Mouse (Mus musculus) embryonic fibroblast, embryonic 13.5 days (primary cell): ENCODE measurements at regions not wholly inside any gene's neighbourhood (a gene's known extent, or its start where the extent isn't known, plus 50 kb on each side); places are given as distances from the start of the nearest gene placed in this dataset.

Experiments used
- CTCF ChIP-seq: IDR thresholded peaks from 2 replicates; pipeline ENCODE4 v1.5.1; 2011; ENCODE audit warnings: mild to moderate bottlenecking, control low read depth, low read length, moderate library complexity, borderline replicate concordance; ENCODE audit not compliant: insufficient read depth
- POLR2A ChIP-seq: IDR thresholded peaks from 2 replicates; pipeline ENCODE4 v1.6.1; 2011; ENCODE audit warnings: low read depth, mild to moderate bottlenecking, control low read depth, low read length, moderate library complexity

- TF ChIP-seq POLR2A (no peak), CTCF (no peak)
Observed at GRCm38 (mm10) chr5:39181616-39182402, 305.2 kb upstream of the Clnk start.
